Mouse (Mus musculus): ENCODE data around the gene Tusc1. TPM values are rescaled to one million over a fixed set of nuclear protein-coding genes. Genes with fewer than 3 reads are reported as not detected.

Gene Tusc1
- polyA plus RNA-seq (2015; fragmentation: Nextera tagmentation; extraction: Ambion mirVana) = 3.5 and 3.7 TPM in 2 replicates

DNA sequence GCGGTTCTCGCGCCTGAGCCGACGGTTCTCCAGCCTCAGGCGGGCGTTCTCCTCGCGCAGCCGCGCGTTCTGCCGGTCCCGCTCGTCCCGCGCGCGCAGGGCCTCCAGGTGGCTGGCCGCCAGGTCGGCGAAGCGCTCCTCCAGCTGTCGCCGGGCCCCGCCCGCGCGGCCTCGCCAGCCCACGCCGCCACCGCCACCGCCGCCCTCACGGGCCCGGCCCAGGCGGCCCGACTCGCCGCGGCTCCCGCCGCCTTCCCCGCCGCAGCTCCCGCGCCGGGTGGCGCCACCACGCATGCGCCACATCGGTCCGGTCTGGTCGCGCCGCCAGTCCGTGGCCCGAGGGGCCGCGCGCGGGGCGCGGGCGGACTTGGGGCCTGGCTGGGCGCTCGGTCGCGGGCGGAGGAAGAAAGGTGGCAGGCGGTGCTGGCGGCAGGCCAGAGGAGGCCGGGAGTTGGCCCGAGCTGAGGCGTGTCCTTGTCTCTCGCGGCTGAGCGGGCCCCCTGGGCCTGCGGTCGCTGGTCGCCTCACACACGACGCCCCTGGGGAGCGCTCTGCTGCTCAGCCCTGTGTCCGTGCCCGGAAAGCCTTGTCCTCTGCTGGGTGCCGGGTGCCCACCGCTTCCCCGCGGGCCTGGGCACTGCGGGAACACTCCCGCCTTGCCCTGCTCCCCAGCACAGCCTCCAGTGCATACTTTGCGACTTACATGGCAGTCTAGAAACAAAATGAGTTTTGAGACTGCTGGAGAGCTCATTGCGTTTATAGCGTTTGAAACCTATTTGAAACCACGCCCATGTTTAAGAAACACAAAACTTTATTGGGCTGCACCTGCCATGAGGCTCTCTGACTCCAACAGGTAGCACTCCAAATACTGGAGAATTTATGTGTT, at the start of gene Tusc1:
Tusc1 (minus strand) TSS at position 394 of the 886 bp plus-strand sequence.
- Histone ChIP-seq H3K4me2 (peak within 1 kb of the TSS; percentile 85), H3K9me3 (replicated peaks) (no peaks in the 10 kb centered on the region), H3K4me1 (peaks cover 3% of the 10 kb centered on the region; the same call in 1 of the 2 replicates), H3K27ac (peak within 1 kb of the TSS; percentile 93), H3K4me3 (peak within 1 kb of the TSS; percentile 72), H3K27me3 (no peaks in the 10 kb centered on the region), H3K36me3 (ENCODE audit: poor library complexity, severe bottlenecking) (no peaks in the 10 kb centered on the region), H3K9ac (peak within 1 kb of the TSS; percentile 89)
- WGBS = under 1% methylated on average over 68 of the region's 97 CpGs
- ATAC-seq = peak; percentile 92

DNA sequence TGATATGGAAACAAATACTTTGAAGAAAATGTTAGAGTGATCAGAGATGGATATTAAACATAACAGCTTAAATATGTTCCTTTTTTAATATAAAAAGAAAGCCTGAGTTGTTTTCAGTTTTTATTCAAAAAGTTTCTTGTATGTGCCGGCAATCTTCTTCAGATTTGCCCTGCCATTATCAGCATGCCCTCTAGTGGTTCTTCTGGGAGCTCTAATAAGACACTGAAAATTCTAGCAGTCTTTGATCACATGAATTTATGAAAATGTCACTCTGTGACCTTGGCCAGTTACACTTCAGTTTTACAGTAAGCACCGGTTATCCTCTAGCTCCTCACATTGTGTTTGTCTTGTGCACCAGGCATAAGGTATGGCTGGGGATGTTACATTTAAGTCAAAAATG, 17.6 kb upstream of the Tusc1 start:
- 65% methylated on average over 2 of the region's 2 CpGs for WGBS
- ATAC-seq = no peak
- Histone ChIP-seq H3K36me3 (ENCODE audit: poor library complexity, severe bottlenecking) (no peaks in the 10 kb centered on the region), H3K4me1 (no peaks in the 10 kb centered on the region), H3K9me3 (replicated peaks) (no peaks in the 10 kb centered on the region), H3K27ac (no peak overlapping the region), H3K4me3 (no peak overlapping the region), H3K4me2 (no peak overlapping the region), H3K27me3 (no peaks in the 10 kb centered on the region), H3K9ac (no peak overlapping the region)

DNA sequence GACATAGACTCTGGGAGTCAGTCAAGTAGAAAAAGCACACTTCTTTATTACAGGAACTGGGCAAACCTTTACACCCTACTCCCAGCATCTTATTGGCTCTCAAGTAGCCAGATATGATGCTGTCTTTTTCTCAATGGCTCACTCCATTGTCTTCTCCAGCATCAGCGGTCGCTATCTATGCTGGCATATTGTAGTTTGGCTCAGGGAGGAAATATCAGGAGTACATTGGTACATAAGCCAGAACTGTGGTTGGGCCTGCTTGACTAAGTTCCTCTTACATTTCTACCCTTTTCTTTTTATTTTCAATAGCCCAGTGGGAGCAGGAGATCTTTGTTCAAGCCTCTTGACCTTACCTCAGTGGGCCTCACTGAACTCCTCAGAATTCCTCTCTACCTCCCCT, 9.0 kb upstream of the Tusc1 start:
- Histone ChIP-seq H3K9me3 (replicated peaks) (no peaks in the 10 kb centered on the region), H3K27ac (no peak overlapping the region), H3K4me1 (no peaks in the 10 kb centered on the region), H3K36me3 (ENCODE audit: poor library complexity, severe bottlenecking) (no peaks in the 10 kb centered on the region), H3K9ac (no peak overlapping the region), H3K27me3 (no peaks in the 10 kb centered on the region), H3K4me2 (no peak overlapping the region), H3K4me3 (no peak overlapping the region)
- WGBS = 96% methylated on average over 2 of the region's 2 CpGs
- ATAC-seq = no peak

DNA sequence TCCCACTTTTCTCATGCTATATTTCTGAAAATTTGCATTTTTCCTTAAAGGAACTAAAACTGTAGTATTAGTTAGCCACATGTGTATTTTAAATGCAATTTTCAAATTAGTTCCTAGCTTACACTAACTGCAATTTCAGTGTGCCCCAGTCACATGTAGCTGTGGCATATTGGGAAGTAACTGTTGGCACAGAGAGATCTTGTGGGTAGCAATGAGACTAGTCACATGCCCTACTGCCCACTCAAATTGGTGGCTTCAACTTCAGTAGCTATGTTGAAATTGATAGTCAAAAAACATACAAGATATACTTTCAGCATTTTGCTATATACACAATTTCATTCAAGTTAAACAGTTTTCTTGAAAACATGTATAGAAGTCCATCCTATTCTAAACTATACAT, 6.3 kb upstream of the Tusc1 start:
- ATAC-seq = no peak

DNA sequence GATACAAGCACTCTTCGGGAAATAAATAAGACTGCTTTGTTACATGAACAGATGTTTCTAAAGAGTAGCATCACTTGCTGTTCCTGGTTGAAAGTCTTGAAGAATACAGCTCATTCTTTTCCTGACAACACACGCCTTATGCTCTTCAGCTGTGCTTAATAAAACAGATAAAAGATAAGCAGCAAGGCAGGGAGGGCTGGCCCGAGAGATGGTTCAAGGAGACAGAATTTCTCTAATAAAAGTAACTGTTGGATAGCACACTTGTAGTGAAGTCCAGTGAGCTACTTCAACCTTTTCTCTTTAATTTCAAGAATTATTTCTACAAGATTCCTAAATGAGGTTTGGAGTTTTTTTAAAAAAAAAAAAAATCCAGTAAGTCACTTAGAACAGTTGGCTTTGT, 2.7 kb upstream of the Tusc1 start:
- peaks cover 3% of the 10 kb centered on the region; the same call in 1 of the 2 replicates for H3K4me1 ChIP-seq
- H3K4me3 ChIP-seq = no peak overlapping the region
- no peaks in the 10 kb centered on the region for H3K27me3 ChIP-seq
- 82% methylated on average over 3 of the region's 3 CpGs for whole genome bisulfite sequencing
- ATAC-seq = no peak
- H3K9me3 ChIP-seq (replicated peaks) = no peaks in the 10 kb centered on the region
- H3K36me3 ChIP-seq (ENCODE audit: poor library complexity, severe bottlenecking) = no peaks in the 10 kb centered on the region
- H3K27ac ChIP-seq = no peak overlapping the region
- H3K4me2 ChIP-seq = no peak overlapping the region
- no peak overlapping the region for H3K9ac ChIP-seq

More for the DNA sequence above, 6.3 kb upstream of the Tusc1 start:
- no peak overlapping the region for H3K27ac ChIP-seq
- no peaks in the 10 kb centered on the region for H3K9me3 ChIP-seq (replicated peaks)
- no peak overlapping the region for H3K9ac ChIP-seq
- H3K4me3 ChIP-seq = no peak overlapping the region
- H3K27me3 ChIP-seq = no peaks in the 10 kb centered on the region
- H3K4me2 ChIP-seq = no peak overlapping the region
- no peaks in the 10 kb centered on the region for H3K36me3 ChIP-seq (ENCODE audit: poor library complexity, severe bottlenecking)
- H3K4me1 ChIP-seq = no peaks in the 10 kb centered on the region

DNA sequence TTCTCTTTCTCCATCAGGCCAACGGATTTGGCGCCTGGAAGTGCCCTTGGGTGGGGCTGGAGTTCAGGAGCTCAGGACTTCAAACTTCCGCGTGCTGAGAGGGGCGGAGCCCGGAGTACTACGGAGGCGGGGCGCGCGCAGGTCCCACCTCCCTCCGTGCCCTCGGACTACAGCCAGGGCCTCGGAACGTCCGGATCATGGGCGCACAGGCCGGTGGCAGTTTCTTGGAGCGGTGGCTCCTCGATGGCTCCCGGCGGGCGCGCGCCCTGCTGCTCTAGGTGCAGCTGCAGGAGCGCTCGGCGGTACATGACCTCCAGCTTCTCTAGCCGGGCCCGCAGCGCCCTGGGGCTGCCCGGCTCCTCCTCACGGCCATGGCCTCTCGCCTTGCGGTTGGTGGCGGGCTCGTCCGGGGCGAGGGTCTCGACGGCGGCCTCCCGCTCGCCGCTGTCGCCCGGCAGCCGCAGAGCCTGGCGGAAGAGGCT, 634 bp downstream of the Tusc1 start:
- peak; percentile 86 for ATAC-seq
- peak overlapping the region; percentile 72 for H3K4me3 ChIP-seq
- H3K4me1 ChIP-seq = peaks cover 3% of the 10 kb centered on the region; the same call in 1 of the 2 replicates
- under 1% methylated on average over 47 of the region's 49 CpGs for WGBS
- H3K4me2 ChIP-seq = peak overlapping the region; percentile 85
- H3K27me3 ChIP-seq = no peaks in the 10 kb centered on the region
- H3K9ac ChIP-seq = peak overlapping the region; percentile 89
- no peaks in the 10 kb centered on the region for H3K9me3 ChIP-seq (replicated peaks)
- H3K36me3 ChIP-seq (ENCODE audit: poor library complexity, severe bottlenecking) = no peaks in the 10 kb centered on the region
- H3K27ac ChIP-seq = peak overlapping the region; percentile 93

DNA sequence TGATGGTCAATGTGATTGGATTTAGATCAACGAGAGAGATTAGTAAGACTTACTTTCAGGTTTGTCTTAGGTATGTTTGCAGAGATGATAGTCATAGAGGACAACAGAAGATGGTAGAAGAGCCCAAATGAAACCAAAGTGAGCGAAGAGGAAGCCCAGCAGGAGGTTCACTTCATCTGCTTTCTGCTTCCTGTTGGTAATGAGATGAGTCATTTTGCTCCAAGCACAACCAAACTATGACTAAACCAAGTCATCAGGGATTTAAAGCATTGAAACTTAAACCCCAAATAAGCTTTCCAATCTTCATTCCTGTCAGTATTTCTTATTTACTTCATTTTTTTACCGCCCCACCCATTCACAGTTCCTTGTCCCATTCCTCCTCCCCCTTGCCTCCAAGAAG, 27.8 kb downstream of the Tusc1 start:
- Histone ChIP-seq H3K27ac (no peak overlapping the region), H3K9me3 (replicated peaks) (no peaks in the 10 kb centered on the region), H3K9ac (no peak overlapping the region), H3K36me3 (ENCODE audit: poor library complexity, severe bottlenecking) (no peaks in the 10 kb centered on the region), H3K4me2 (no peak overlapping the region), H3K4me3 (no peak overlapping the region), H3K4me1 (no peaks in the 10 kb centered on the region), H3K27me3 (no peaks in the 10 kb centered on the region)
- WGBS = 91% methylated on average over 3 of the region's 3 CpGs
- ATAC-seq = no peak

DNA sequence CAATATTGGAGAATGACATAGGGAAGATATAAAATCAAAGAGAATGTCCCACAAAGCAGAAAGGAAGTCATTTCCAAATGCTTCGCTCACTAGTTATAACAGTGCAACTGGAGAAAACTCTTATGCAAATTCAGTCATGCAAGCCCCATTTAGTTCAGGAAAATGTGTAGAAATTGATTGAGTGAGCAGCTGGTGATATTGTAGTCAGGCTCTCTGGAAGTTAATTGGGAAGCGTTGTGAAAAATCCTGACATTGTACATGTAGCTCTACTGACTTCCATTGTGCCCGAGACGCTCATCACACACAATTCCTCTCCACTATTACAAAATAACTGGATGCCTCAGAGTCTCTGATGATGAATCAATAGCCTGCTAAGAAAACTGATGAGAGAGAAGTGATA, 49.2 kb downstream of the Tusc1 start:
- no peak overlapping the region for H3K4me2 ChIP-seq
- H3K27ac ChIP-seq = no peak overlapping the region
- peak; percentile 68; the same call in 1 of the 2 replicates for ATAC-seq
- H3K9me3 ChIP-seq (replicated peaks) = no peaks in the 10 kb centered on the region
- no peak overlapping the region for H3K9ac ChIP-seq
- no peaks in the 10 kb centered on the region for H3K27me3 ChIP-seq
- WGBS = 71% methylated on average over 4 of the region's 4 CpGs
- no peaks in the 10 kb centered on the region for H3K36me3 ChIP-seq (ENCODE audit: poor library complexity, severe bottlenecking)
- H3K4me3 ChIP-seq = no peak overlapping the region
- H3K4me1 ChIP-seq = no peaks in the 10 kb centered on the region

Measured in forebrain, embryonic 13.5 days (tissue).